Mouse (Mus musculus): Measurements from ENCODE around the gene Cemip.
A peak's percentile ranks its signal among the peaks of the same experiment; 100 is the strongest.

Gene Cemip

GRCm38 (mm10) chr7:83894348-83894747 is 192.0 kb downstream of the Cemip start:
- DNase-seq (ENCODE audit: low read depth, low spot score): no peak

GRCm38 (mm10) chr7:83892333-83892669 is 194.0 kb downstream of the Cemip start:
- no peak for DNase-seq (ENCODE audit: low read depth, low spot score)

GRCm38 (mm10) chr7:83891433-83892332 is 194.6 kb downstream of the Cemip start:
- peak; percentile 99 for DNase-seq (ENCODE audit: low read depth, low spot score)

GRCm38 (mm10) chr7:83889946-83890345 is 196.4 kb downstream of the Cemip start:
- peak; percentile 31 for DNase-seq (ENCODE audit: low read depth, low spot score)

- peak; percentile 82 for DNase-seq (ENCODE audit: low read depth, low spot score)
Measured at GRCm38 (mm10) chr7:83889383-83889782, 196.9 kb downstream of the Cemip start.

GRCm38 (mm10) chr7:83886366-83887129 is 199.8 kb downstream of the Cemip start:
- DNase-seq (ENCODE audit: low read depth, low spot score): peak; percentile 58

GRCm38 (mm10) chr7:83885835-83886234 is 200.5 kb downstream of the Cemip start:
- no peak for DNase-seq (ENCODE audit: low read depth, low spot score)

GRCm38 (mm10) chr7:83884921-83885532 is 201.3 kb downstream of the Cemip start:
- no peak for DNase-seq (ENCODE audit: low read depth, low spot score)

GRCm38 (mm10) chr7:83884021-83884658 is 202.2 kb downstream of the Cemip start, which contains the start of the genes Tlnrd1 and Mesd:
Gene Tlnrd1 (minus strand): TSS chr7:83884305.
Gene Mesd (plus strand): TSS chr7:83884466.
- peak; percentile 90 for DNase-seq (ENCODE audit: low read depth, low spot score)

GRCm38 (mm10) chr7:83883276-83884020 is 202.9 kb downstream of the Cemip start:
- peak; percentile 66 for DNase-seq (ENCODE audit: low read depth, low spot score)

All from 3T3-L1 (cell line).